Mouse (Mus musculus) spleen, adult 2 months (tissue): Measurements from ENCODE around the gene Pitx1. TPM values are rescaled to one million over a fixed set of nuclear protein-coding genes. Genes with fewer than 3 reads are reported as not detected.

Source experiments
- DNase-seq, 2 experiments: peaks; one replicate each; pipeline versions ENCODE4 v3.0.0 to v3.0.0-alpha.2; 2012 to 2021; ENCODE audit warnings: low spot score in 2 of 2, low read depth in 1 of 2
- H3K27ac ChIP-seq: fragments of 200-500 bp; 2 replicates; pipeline ENCODE4 v1.5.1; 2012; ENCODE audit warnings: low read length, inconsistent platforms; ENCODE audit not compliant: insufficient read depth
- H3K27me3 ChIP-seq: fragments of 200-500 bp; 2 replicates; pipeline ENCODE4 v1.6.1; 2012; ENCODE audit warnings: mild to moderate bottlenecking, moderate library complexity, low read length, inconsistent platforms; ENCODE audit not compliant: control insufficient read depth, insufficient read depth
- H3K36me3 ChIP-seq: fragments of 200-500 bp; 2 replicates; pipeline ENCODE4 v1.6.1; 2012; ENCODE audit warnings: mild to moderate bottlenecking, low read length, inconsistent platforms; ENCODE audit not compliant: control insufficient read depth, insufficient read depth
- H3K4me1 ChIP-seq: fragments of 200-500 bp; 2 replicates; pipeline ENCODE4 v1.6.1; 2011; ENCODE audit warnings: inconsistent platforms; ENCODE audit not compliant: control insufficient read depth, insufficient read depth, insufficient read length
- H3K4me3 ChIP-seq: fragments of 200-500 bp; 2 replicates; pipeline ENCODE4 v1.5.1; 2011; ENCODE audit warnings: mild to moderate bottlenecking, inconsistent platforms; ENCODE audit not compliant: insufficient read depth, insufficient read length; ENCODE audit errors: extremely low read depth
- CTCF ChIP-seq: fragments of 200-500 bp; IDR thresholded peaks from 2 replicates; pipeline ENCODE4 v1.5.1; 2011; ENCODE audit warnings: mild to moderate bottlenecking, inconsistent platforms; ENCODE audit not compliant: insufficient read depth, insufficient read length, insufficient replicate concordance; ENCODE audit errors: extremely low read depth
- POLR2A ChIP-seq: fragments of 200-500 bp; IDR thresholded peaks from 2 replicates; pipeline ENCODE4 v1.6.1; 2011; ENCODE audit warnings: low read depth, low read length, inconsistent platforms
- WGBS: fragments of 180-500 bp; shearing (Covaris S2); methylation state at CpG from one replicate; pipeline ENCODE4 v1.1.7; 2018; 5-methylcytosine and 5-hydroxymethylcytosine counted together
- polyA plus RNA-seq: library from polyadenylated mRNA; depleted of rRNA; stranded (reverse); fragments of >200 nt; gene quantifications from 2 replicates; pipeline ENCODE4 v1.2.3, GENCODE M21; 2012

Pitx1 gene
- polyA plus RNA-seq, 1 experiment: not detected

DNA sequence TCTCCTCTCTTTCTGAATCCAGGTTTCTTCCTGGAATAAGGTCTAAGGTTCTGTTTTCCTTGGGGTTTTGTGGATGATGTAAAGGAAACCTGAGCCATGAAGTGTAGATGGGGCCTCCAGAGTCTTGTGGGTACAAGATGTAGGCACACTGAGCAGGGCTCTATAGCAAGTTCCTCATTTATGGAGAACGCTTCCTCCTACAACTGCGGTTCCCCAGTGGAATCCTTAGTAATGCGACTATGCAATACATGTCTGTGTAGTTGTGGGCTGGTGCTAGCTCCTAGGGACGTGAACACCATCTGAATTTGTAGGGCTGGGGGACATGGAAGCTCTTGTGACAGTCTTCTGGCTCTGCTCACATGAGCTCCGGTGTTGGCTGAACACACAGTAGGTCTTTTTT lies 22.5 kb upstream of the Pitx1 start:
- H3K36me3 ChIP-seq: no peaks in the 10 kb centered on the region
- WGBS: 30% methylated on average over 5 of the region's 5 CpGs
- no peaks in the 10 kb centered on the region for H3K27me3 ChIP-seq
- no peak for TF ChIP-seq CTCF
- no peak for TF ChIP-seq POLR2A
- H3K4me3 ChIP-seq: no peak overlapping the region
- H3K4me1 ChIP-seq: no peaks in the 10 kb centered on the region
- DNase-seq: no peak
- H3K27ac ChIP-seq: no peak overlapping the region

DNA sequence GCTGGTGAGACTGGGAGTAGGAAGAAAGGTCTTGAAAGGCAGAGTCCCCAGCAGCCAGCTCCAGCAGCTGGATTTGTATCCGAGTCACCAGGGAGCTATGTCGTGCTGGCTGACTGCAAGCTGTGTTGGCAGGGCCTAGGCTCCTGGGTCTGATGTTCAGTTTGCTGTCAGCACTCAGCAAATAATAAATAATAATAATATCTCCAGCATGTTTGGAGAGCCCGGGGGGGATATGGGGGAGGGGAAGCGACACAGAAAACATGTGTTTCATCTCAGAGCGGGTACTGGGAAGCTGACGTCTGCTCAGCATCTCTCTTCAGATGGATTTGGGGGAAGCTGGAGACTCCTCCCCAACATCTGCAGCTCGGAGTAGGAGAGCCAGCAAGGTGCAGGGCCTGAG lies 19.8 kb upstream of the Pitx1 start:
- Histone ChIP-seq H3K4me3 (no peak overlapping the region), H3K4me1 (no peaks in the 10 kb centered on the region), H3K27ac (no peak overlapping the region), H3K36me3 (no peaks in the 10 kb centered on the region), H3K27me3 (no peaks in the 10 kb centered on the region)
- TF ChIP-seq CTCF (no peak), POLR2A (no peak)
- DNase-seq: no peak
- WGBS: 73% methylated on average over 7 of the region's 7 CpGs

DNA sequence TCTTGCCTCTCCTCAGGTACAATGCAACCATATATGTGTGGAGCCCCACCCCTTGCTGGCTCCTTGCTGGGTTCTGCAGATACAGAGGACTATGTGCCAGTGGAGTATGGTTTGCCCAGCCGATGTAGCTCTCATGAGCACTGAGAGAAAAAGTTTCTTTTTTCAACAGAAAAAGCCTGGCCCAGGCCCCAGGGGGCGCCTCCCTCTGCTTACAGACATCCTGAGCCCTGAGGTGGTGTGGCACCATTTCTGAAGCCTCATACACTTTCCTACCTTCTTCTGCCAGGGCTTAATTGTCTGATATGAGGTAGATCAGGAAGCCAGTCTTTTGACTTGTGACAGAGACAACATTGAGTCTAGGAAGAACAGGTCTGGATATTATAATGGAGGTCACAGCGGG lies 16.2 kb upstream of the Pitx1 start:
- no peak overlapping the region for H3K27ac ChIP-seq
- TF ChIP-seq CTCF: no peak
- DNase-seq: no peak
- H3K4me3 ChIP-seq: no peak overlapping the region
- no peaks in the 10 kb centered on the region for H3K4me1 ChIP-seq
- no peaks in the 10 kb centered on the region; the same call in none of the 2 replicates for H3K27me3 ChIP-seq
- no peaks in the 10 kb centered on the region for H3K36me3 ChIP-seq
- 75% methylated on average over 3 of the region's 3 CpGs for WGBS

DNA sequence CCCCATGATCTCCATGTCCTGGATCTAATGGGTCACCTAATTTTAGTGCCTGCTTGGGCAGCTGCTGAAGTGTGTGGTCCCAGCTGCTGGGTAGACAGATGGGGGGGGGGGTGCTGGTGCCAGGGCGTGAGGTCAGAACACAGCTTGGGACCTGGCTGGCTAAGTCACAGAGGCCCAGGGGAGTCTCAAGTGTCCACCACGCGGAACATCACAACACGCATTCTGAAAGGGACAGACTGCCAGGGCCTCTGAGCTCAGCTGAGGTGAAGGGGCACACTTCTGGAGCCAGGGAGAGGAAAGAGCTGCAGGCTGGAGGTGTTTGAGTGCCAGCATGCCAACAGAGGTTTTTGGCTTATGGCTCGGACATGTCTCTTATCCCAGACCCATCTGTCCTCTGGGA lies 14.7 kb upstream of the Pitx1 start:
- TF ChIP-seq CTCF: no peak
- TF ChIP-seq POLR2A: no peak
- no peak for DNase-seq
- H3K27ac ChIP-seq: no peak overlapping the region
- H3K4me1 ChIP-seq: no peaks in the 10 kb centered on the region
- no peaks in the 10 kb centered on the region for H3K36me3 ChIP-seq
- WGBS: 84% methylated on average over 5 of the region's 5 CpGs
- no peaks in the 10 kb centered on the region; the same call in none of the 2 replicates for H3K27me3 ChIP-seq
- H3K4me3 ChIP-seq: no peak overlapping the region

DNA sequence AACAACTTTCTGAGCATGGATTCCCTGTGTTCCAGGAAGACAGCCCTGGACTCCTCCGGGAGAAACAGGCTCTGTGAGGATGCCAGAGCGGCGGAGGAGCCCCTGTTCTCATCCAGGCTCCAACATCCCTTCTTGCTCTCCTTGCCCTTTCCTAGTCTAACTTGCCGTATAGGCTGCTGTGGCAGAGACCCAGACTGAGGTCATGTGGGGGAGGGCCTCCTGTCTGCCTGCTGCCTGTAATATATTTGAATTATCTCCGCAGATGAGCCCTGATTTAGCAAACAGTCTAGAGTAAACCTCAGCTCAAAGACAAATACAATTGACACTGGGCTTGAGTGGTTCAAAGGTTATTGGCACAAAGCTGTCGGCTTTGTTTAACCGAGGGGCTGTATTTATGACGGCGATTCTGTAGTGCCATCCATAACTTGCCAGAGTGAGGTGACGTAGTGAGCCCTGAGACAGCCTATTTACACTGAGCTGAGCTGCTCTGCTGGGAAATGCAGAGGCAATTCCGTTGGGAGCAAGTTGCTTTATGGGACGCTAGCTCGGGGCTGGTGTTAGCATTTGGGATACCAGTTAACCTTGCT lies 12.7 kb upstream of the Pitx1 start:
- Histone ChIP-seq H3K36me3 (no peaks in the 10 kb centered on the region), H3K4me1 (no peaks in the 10 kb centered on the region), H3K27ac (no peak overlapping the region), H3K4me3 (no peak overlapping the region), H3K27me3 (no peaks in the 10 kb centered on the region; the same call in none of the 2 replicates)
- 49% methylated on average over 13 of the region's 13 CpGs for WGBS
- no peak for DNase-seq
- TF ChIP-seq CTCF (no peak), POLR2A (no peak)

DNA sequence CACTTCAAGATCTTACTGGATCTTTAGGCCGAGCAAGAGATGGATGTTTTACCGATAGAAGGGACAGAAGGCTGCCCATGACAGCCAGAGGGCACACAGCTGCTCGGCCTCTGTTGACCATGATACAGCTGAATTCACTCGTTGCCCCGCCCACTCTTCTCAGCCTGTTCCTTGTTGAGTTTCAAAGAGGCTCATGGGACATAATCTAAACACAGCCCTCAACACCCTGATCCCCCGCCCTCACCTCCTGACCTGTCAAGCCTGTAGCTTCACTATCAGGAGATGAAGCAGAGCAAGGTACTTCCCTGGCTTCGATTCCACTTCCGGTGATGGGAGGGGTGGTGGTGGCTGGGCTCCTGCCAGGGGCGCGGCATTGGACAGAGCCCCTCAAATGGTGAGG lies 11.8 kb upstream of the Pitx1 start:
- Histone ChIP-seq H3K4me3 (no peak overlapping the region), H3K27ac (no peak overlapping the region), H3K36me3 (no peaks in the 10 kb centered on the region), H3K4me1 (no peaks in the 10 kb centered on the region), H3K27me3 (no peaks in the 10 kb centered on the region; the same call in none of the 2 replicates)
- 21% methylated on average over 10 of the region's 10 CpGs for WGBS
- no peak for TF ChIP-seq POLR2A
- TF ChIP-seq CTCF: no peak
- no peak for DNase-seq

DNA sequence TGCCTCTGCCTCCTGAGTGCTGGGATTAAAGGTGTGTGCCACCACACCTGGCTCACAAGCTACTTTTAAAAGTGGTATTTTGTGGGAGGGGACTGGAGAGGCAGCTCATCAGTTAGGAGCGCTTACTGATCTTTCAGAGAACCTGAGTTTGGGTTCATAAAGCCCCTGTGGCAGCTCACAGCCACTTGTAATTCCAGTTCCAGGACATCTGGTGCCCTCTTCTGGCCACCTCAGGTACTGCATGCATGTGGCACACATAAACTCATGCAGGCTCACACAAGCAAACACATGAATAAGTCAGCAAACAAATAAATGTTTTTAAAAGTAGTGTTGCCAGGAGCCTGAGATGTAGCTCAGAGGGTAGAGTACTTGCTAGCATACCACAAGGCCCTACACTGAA lies 7.7 kb upstream of the Pitx1 start:
- no peak overlapping the region for H3K27ac ChIP-seq
- H3K4me1 ChIP-seq: no peaks in the 10 kb centered on the region
- 94% methylated on average over 1 of the region's 1 CpGs for WGBS
- H3K27me3 ChIP-seq: peaks cover 3% of the 10 kb centered on the region; the same call in 1 of the 2 replicates
- no peak for DNase-seq
- no peak overlapping the region for H3K4me3 ChIP-seq
- H3K36me3 ChIP-seq: no peaks in the 10 kb centered on the region
- no peak for TF ChIP-seq POLR2A
- peak; percentile 3; the same call in 1 of the 2 replicates for TF ChIP-seq CTCF
